Comparison of ENCODE assay signal across 8 mouse cellular contexts in genomic region chr15:101859735-101860170, GRCm38 (mm10). TPM values are rescaled to one million over a fixed set of nuclear protein-coding genes. Genes with fewer than 3 reads are reported as not detected.
DNase-seq lines count a peak whose midpoint lies in the region; ATAC-seq and TF ChIP-seq lines count a peak whose summit lies in the region.

No protein-coding gene starts in this region.

- H3K4me1 ChIP-seq in thymus, adult 2 months (replicated peaks; ENCODE audit: control insufficient read depth, insufficient read depth, low read length): 0 out of 2 replicates have a peak, but pooled peaks cover 2% of the 10 kb centered on the region
- peaks cover 3% of the 10 kb centered on the region; the same call in 1 of the 2 replicates for H3K4me1 ChIP-seq in embryonic facial prominence, embryonic 14.5 days (ENCODE audit: control insufficient read depth, insufficient read depth, low read length)
- H3K4me1 ChIP-seq in hindbrain, embryonic 10.5 days (replicated peaks): peaks cover 26% of the 10 kb centered on the region

- WGBS in thymus, adult 2 months: 2% methylated on average over 33 of the region's 33 CpGs
- under 1% methylated on average over 15 of the region's 33 CpGs for WGBS in embryonic facial prominence, embryonic 14.5 days
- under 1% methylated on average over 33 of the region's 33 CpGs for WGBS in hindbrain, embryonic 10.5 days

- no peak for TF ChIP-seq POLR2A in thymus, adult 2 months (IDR thresholded peaks at IDR 0.05; ENCODE audit: control insufficient read depth, extremely low read depth, insufficient read depth, low read length, poor library complexity)

- H3K9ac ChIP-seq in embryonic facial prominence, embryonic 14.5 days (ENCODE audit: low read depth, low read length): peak overlapping the region; percentile 59

- no peaks in the 10 kb centered on the region for H3K36me3 ChIP-seq in thymus, adult 2 months (ENCODE audit: control insufficient read depth, insufficient read depth, low read length)
- H3K36me3 ChIP-seq in embryonic facial prominence, embryonic 14.5 days (ENCODE audit: control insufficient read depth, insufficient read depth, low read length): no peaks in the 10 kb centered on the region
- H3K36me3 ChIP-seq in hindbrain, embryonic 10.5 days: no peaks in the 10 kb centered on the region

- DNase-seq in thymus, adult 2 months: peak; percentile 8
- no peak for DNase-seq in thymus, adult 18-20 months
- peak; percentile 33 for DNase-seq in embryonic facial prominence, embryonic 14.5 days (ENCODE audit: low spot score)
- peak; percentile 71 for DNase-seq in hindbrain, embryonic 10.5 days (ENCODE audit: low spot score)
- peak; percentile 40 to 50 for DNase-seq in layer of hippocampus, postnatal 36 days
- peak; percentile 32 for DNase-seq in lung, postnatal 10 days
- DNase-seq in retina, embryonic 14.5 days (ENCODE audit: low spot score): peak; percentile 65
- DNase-seq in spleen, postnatal 4 days (ENCODE audit: low spot score in 2 of 2): no peak

- H3K27me3 ChIP-seq in thymus, adult 2 months (ENCODE audit: control insufficient read depth, insufficient read depth, low read length): peaks cover 10% of the 10 kb centered on the region; the same call in 1 of the 2 replicates
- peaks cover 38% of the 10 kb centered on the region for H3K27me3 ChIP-seq in embryonic facial prominence, embryonic 14.5 days (replicated peaks; ENCODE audit: control insufficient read depth, insufficient read depth, low read length)
- H3K27me3 ChIP-seq in hindbrain, embryonic 10.5 days (ENCODE audit: insufficient read depth, poor library complexity, severe bottlenecking): peaks cover 63% of the 10 kb centered on the region

- H3K4me2 ChIP-seq in embryonic facial prominence, embryonic 14.5 days (ENCODE audit: low read depth, low read length): peak overlapping the region; percentile 80

- ATAC-seq in embryonic facial prominence, embryonic 14.5 days (ENCODE audit: low read depth): 0 out of 2 replicates have a peak, but pooled peaks have one; percentile 11

- H3K4me3 ChIP-seq in thymus, adult 2 months (ENCODE audit: control insufficient read depth, insufficient read depth, low read length): peak overlapping the region; percentile 19; the same call in 1 of the 2 replicates
- H3K4me3 ChIP-seq in embryonic facial prominence, embryonic 14.5 days (ENCODE audit: low read depth, low read length): peak overlapping the region; percentile 43
- H3K4me3 ChIP-seq in hindbrain, embryonic 10.5 days: peak overlapping the region; percentile 60

- no peaks in the 10 kb centered on the region for H3K9me3 ChIP-seq in embryonic facial prominence, embryonic 14.5 days (ENCODE audit: control insufficient read depth, low read length)
- H3K9me3 ChIP-seq in hindbrain, embryonic 10.5 days: no peaks in the 10 kb centered on the region

- H3K27ac ChIP-seq in thymus, adult 2 months (ENCODE audit: control insufficient read depth, insufficient read depth, low read length): no peak overlapping the region
- H3K27ac ChIP-seq in embryonic facial prominence, embryonic 14.5 days (replicated peaks; ENCODE audit: low read depth, low read length): 0 out of 2 replicates have a peak overlapping the region, but pooled peaks have one; percentile 36
- peak overlapping the region; percentile 79 for H3K27ac ChIP-seq in hindbrain, embryonic 10.5 days

- no peak for TF ChIP-seq CTCF in thymus, adult 2 months (IDR thresholded peaks at IDR 0.05; ENCODE audit: borderline replicate concordance, control insufficient read depth, extremely low read depth, insufficient read depth, low read length, poor library complexity)

RNA-seq across cellular contexts. Expression of gene Krt1, which starts 9.2 kb away (rescaled TPM):
- polyA plus RNA-seq in thymus, adult 2 months (2012; rRNA removed): 1.1 and 1.7 TPM in 2 replicates
- 67.2 and 111 TPM in 2 replicates for polyA plus RNA-seq in embryonic facial prominence, embryonic 14.5 days (2014; fragmentation: Nextera tagmentation; extraction: Ambion mirVana)
- polyA plus RNA-seq in hindbrain, embryonic 10.5 days (2016; fragmentation: Nextera tagmentation; extraction: Ambion mirVana): 0.83 and 2.0 TPM in 2 replicates
- total RNA-seq in layer of hippocampus, postnatal 36 days (2021): 1 to 10 TPM; 3.5 to 4.6 TPM

RNA-seq across cellular contexts. Expression of gene Krt77, which starts 9.8 kb away (rescaled TPM):
- polyA plus RNA-seq in thymus, adult 2 months (2012; rRNA removed): 2.6 and 2.7 TPM in 2 replicates
- polyA plus RNA-seq in embryonic facial prominence, embryonic 14.5 days (2014; fragmentation: Nextera tagmentation; extraction: Ambion mirVana): 14.6 and 20.3 TPM in 2 replicates
- not detected in 2 replicates for polyA plus RNA-seq in hindbrain, embryonic 10.5 days (2016; fragmentation: Nextera tagmentation; extraction: Ambion mirVana)
- total RNA-seq in layer of hippocampus, postnatal 36 days (2021): 10 to 100 TPM in 1 of 2 experiments, 1 to 10 TPM in 1; 9.2 to 10.1 TPM

RNA-seq across cellular contexts. Expression of gene Krt76, which starts 33.0 kb away (rescaled TPM):
- 0.93 and 1.3 TPM in 2 replicates for polyA plus RNA-seq in thymus, adult 2 months (2012; rRNA removed)
- 0.31 and 0.68 TPM in 2 replicates for polyA plus RNA-seq in embryonic facial prominence, embryonic 14.5 days (2014; fragmentation: Nextera tagmentation; extraction: Ambion mirVana)
- polyA plus RNA-seq in hindbrain, embryonic 10.5 days (2016; fragmentation: Nextera tagmentation; extraction: Ambion mirVana): not detected in 2 replicates
- total RNA-seq in layer of hippocampus, postnatal 36 days (2021): not detected

RNA-seq across cellular contexts. Expression of gene Krt2, which starts 41.8 kb away (rescaled TPM):
- 0.16 TPM in 1 of 2 replicates, not detected in the other for polyA plus RNA-seq in thymus, adult 2 months (2012; rRNA removed)
- 0.10 TPM in 1 of 2 replicates, not detected in the other for polyA plus RNA-seq in embryonic facial prominence, embryonic 14.5 days (2014; fragmentation: Nextera tagmentation; extraction: Ambion mirVana)
- not detected in 2 replicates for polyA plus RNA-seq in hindbrain, embryonic 10.5 days (2016; fragmentation: Nextera tagmentation; extraction: Ambion mirVana)
- total RNA-seq in layer of hippocampus, postnatal 36 days (2021): 1 to 10 TPM; 4.6 to 6.4 TPM

RNA-seq across cellular contexts. Expression of gene Krt73, which starts 57.6 kb away (rescaled TPM):
- polyA plus RNA-seq in thymus, adult 2 months (2012; rRNA removed): 0.56 and 0.61 TPM in 2 replicates
- polyA plus RNA-seq in embryonic facial prominence, embryonic 14.5 days (2014; fragmentation: Nextera tagmentation; extraction: Ambion mirVana): 3.3 and 3.4 TPM in 2 replicates
- not detected in 2 replicates for polyA plus RNA-seq in hindbrain, embryonic 10.5 days (2016; fragmentation: Nextera tagmentation; extraction: Ambion mirVana)
- 1 to 10 TPM; 5.8 to 8.1 TPM for total RNA-seq in layer of hippocampus, postnatal 36 days (2021)

Comparison
In these comparisons a context has a peak if more than half of its experiments do, and no peak if none do; other contexts are left out.
1. DNase-seq: peak in thymus, adult 2 months (single experiment), embryonic facial prominence, embryonic 14.5 days (single experiment), hindbrain, embryonic 10.5 days (single experiment), layer of hippocampus, postnatal 36 days (2 of 2), lung, postnatal 10 days (single experiment) and retina, embryonic 14.5 days (single experiment); none in thymus, adult 18-20 months (0 of 2) and spleen, postnatal 4 days (0 of 2).
2. RNA of gene Krt1, which starts 9.2 kb away (polyA plus RNA-seq): 67.2 to 111 TPM in embryonic facial prominence, embryonic 14.5 days; 0.83 to 2.0 TPM in hindbrain, embryonic 10.5 days and 1.1 to 1.7 TPM in thymus, adult 2 months; every median in the first group is over 10 times any median in the second.
3. Peak in every context shown above with its lines, with median percentiles within 50 percentile points of each other: H3K4me3 ChIP-seq.